Mouse (Mus musculus) brain, embryonic 14.5 days (tissue): Measurements from ENCODE around the gene Rgs7.

ENCODE experiments used
- CTCF ChIP-seq: fragments of 200-500 bp; IDR thresholded peaks from 2 replicates; pipeline ENCODE4 v1.5.1; 2012; ENCODE audit warnings: inconsistent platforms, mild to moderate bottlenecking, moderate library complexity, borderline replicate concordance; ENCODE audit not compliant: insufficient read depth, insufficient read length; ENCODE audit errors: extremely low read depth
- POLR2A ChIP-seq: fragments of 200-500 bp; IDR thresholded peaks from 2 replicates; pipeline ENCODE4 v1.6.1; 2012; ENCODE audit warnings: mild to moderate bottlenecking, inconsistent platforms, borderline replicate concordance; ENCODE audit not compliant: poor library complexity, insufficient read depth, insufficient read length, severe bottlenecking; ENCODE audit errors: extremely low read depth

- no peak for TF ChIP-seq POLR2A
- TF ChIP-seq CTCF, result no peak
Observed at GRCm38 (mm10) chr1:175040038-175040437, 452.3 kb downstream of the Rgs7 start.
